Mouse (Mus musculus) testis, adult 2 months (tissue): Measurements from ENCODE around the gene Tln2. TPM values are rescaled to one million over a fixed set of nuclear protein-coding genes. Genes with fewer than 3 reads are reported as not detected.

Experiments
- H3K27ac ChIP-seq: fragments of 200-500 bp; 2 replicates; pipeline ENCODE4 v1.5.1; 2012; ENCODE audit warnings: low read depth, low read length; ENCODE audit not compliant: control insufficient read depth, insufficient read depth
- H3K27me3 ChIP-seq: fragments of 200-500 bp; 2 replicates; pipeline ENCODE4 v1.6.1; 2012; ENCODE audit warnings: mild to moderate bottlenecking, low read length, moderate library complexity; ENCODE audit not compliant: control insufficient read depth, insufficient read depth
- H3K36me3 ChIP-seq: fragments of 200-500 bp; 2 replicates; pipeline ENCODE4 v1.6.1; 2012; ENCODE audit warnings: mild to moderate bottlenecking, low read length; ENCODE audit not compliant: control insufficient read depth, insufficient read depth
- H3K4me1 ChIP-seq: fragments of 200-500 bp; 2 replicates; pipeline ENCODE4 v1.6.1; 2012; ENCODE audit warnings: low read length; ENCODE audit not compliant: control insufficient read depth, insufficient read depth
- H3K4me3 ChIP-seq: fragments of 200-500 bp; 2 replicates; pipeline ENCODE4 v1.5.1; 2012; ENCODE audit warnings: low read depth, mild to moderate bottlenecking, low read length, moderate library complexity, mixed read lengths; ENCODE audit not compliant: control insufficient read depth
- CTCF ChIP-seq: fragments of 200-500 bp; IDR thresholded peaks from 2 replicates; pipeline ENCODE4 v1.5.1; 2012; ENCODE audit warnings: low read depth, mild to moderate bottlenecking, inconsistent platforms, low read length, moderate library complexity; ENCODE audit not compliant: control insufficient read depth, insufficient read depth, insufficient replicate concordance
- POLR2A ChIP-seq: fragments of 200-500 bp; IDR thresholded peaks from 2 replicates; pipeline ENCODE4 v1.6.1; 2012; ENCODE audit warnings: low read depth, mild to moderate bottlenecking, inconsistent platforms, low read length, moderate library complexity; ENCODE audit not compliant: control insufficient read depth
- polyA plus RNA-seq: library from polyadenylated mRNA; depleted of rRNA; stranded (reverse); fragments of >200 nt; gene quantifications from 2 replicates; pipeline ENCODE4 v1.2.3, GENCODE M21; 2012

The Tln2 gene
- polyA plus RNA-seq, 1 experiment = 89.6 TPM

DNA sequence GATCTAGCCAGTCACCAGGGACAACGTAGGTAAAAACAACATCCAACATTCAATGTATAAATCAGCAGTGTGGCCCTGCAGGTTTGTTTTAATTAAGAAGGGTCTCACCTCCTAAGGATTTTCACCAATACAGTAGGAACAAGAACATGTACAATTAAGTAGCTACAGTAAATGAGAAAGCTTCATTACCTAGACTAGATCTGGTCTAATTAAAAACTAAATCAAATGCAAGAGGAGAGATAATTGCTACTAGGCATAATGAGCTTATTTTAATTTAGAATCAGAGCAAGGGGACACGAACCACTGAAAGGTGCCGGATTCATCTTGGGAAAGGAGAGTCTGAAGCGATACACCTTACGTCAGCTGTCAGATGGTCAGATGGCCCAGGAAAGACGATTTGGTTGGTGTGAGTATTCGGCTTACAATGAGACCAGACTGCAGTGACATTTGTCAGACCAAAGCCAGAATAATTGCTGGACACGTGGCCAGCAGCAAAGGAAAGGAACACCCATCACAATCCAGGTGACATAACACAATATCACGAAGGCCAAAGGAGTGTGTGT lies 175.4 kb downstream of the Tln2 start:
- no peak overlapping the region for H3K4me3 ChIP-seq
- H3K36me3 ChIP-seq = no peaks in the 10 kb centered on the region
- TF ChIP-seq CTCF (no peak), POLR2A (no peak)
- no peaks in the 10 kb centered on the region for H3K27me3 ChIP-seq
- H3K4me1 ChIP-seq = no peaks in the 10 kb centered on the region
- no peak overlapping the region for H3K27ac ChIP-seq

DNA sequence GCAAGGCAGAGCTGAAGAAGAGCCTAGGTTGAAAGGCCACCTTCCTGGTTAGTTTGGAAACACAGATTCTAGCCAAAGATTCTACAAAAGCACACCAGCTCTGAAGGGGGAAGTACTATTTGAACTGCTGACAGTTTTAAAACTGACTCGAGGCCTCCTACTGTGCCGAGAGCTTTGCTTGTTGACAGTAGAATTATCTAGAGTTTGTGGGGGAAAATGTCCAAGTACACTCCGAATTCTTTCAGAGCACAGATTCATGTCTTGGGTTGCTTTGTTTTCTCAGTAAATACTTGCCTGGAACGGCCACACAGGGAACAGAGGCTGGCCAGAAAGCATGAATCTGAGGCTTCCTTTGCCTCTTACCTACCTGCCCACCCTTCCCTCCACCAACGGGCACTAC lies 179.4 kb downstream of the Tln2 start:
- Histone ChIP-seq H3K27me3 (no peaks in the 10 kb centered on the region), H3K27ac (no peak overlapping the region), H3K4me3 (no peak overlapping the region), H3K36me3 (no peaks in the 10 kb centered on the region), H3K4me1 (no peaks in the 10 kb centered on the region)
- TF ChIP-seq POLR2A (no peak), CTCF (no peak)

DNA sequence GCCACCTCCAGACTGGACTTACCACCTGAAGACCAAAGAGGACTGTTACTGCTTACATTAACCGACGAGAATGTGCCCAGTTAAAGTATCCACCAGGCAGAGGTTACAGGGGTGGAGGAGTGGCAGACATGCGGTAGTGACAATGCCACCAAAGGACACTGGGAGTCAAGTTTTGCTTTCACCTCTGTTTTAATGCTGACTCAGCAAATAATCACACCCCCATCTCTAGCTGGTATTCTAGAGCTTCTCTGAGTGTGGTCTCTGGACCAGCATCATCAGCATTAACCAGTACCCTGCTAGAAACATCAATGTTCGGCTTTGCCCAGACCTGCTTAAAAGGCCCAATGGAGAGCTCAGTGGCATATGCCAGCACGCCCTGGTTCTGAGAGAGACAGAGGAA lies 180.7 kb downstream of the Tln2 start:
- Histone ChIP-seq H3K4me1 (no peaks in the 10 kb centered on the region), H3K27ac (no peak overlapping the region), H3K4me3 (no peak overlapping the region), H3K27me3 (no peaks in the 10 kb centered on the region), H3K36me3 (no peaks in the 10 kb centered on the region)
- no peak for TF ChIP-seq CTCF

DNA sequence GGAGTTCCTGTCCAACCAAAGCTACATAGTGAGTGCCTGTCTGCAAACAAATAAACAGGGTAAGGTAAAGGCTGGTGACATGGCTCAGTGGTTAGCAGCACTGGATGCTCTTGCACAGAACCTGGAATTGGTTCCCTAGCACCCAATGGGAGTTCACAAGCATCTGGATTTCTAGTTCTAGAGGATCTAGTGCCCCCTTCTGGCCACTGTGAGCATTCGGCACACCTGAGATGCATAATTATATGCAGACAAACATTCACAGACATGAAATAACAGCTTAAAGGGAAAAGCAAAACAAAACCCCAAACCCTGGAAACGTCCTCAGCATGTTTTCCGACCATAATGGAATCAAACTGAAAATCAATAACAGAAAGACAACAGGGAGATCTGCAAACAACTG lies 191.4 kb downstream of the Tln2 start:
- H3K27me3 ChIP-seq = no peaks in the 10 kb centered on the region
- TF ChIP-seq CTCF (no peak), POLR2A (no peak)
- no peak overlapping the region for H3K4me3 ChIP-seq
- H3K4me1 ChIP-seq = no peaks in the 10 kb centered on the region
- H3K27ac ChIP-seq = no peak overlapping the region
- no peaks in the 10 kb centered on the region for H3K36me3 ChIP-seq

DNA sequence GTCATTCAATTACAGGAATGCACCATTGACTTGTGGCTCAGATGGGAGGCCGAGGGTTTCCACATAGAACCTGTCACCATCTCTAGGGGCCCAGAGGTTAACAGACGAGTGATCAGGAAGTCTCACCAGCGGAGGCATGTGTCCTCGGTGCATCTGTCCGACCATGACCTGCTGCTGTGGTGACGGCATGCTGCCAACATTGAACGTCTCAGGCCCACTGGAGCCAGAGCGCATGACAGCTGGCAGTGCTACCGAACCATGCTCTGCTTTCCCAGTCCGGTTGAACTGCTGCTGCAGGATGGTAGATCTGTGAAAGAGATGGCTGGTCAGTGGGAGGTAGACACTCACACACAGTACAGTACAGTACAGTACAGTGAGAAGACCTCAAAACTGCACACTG lies 197.0 kb downstream of the Tln2 start:
- Histone ChIP-seq H3K27me3 (no peaks in the 10 kb centered on the region), H3K4me3 (no peak overlapping the region), H3K4me1 (no peaks in the 10 kb centered on the region), H3K27ac (no peak overlapping the region), H3K36me3 (no peaks in the 10 kb centered on the region)
- no peak for TF ChIP-seq CTCF

DNA sequence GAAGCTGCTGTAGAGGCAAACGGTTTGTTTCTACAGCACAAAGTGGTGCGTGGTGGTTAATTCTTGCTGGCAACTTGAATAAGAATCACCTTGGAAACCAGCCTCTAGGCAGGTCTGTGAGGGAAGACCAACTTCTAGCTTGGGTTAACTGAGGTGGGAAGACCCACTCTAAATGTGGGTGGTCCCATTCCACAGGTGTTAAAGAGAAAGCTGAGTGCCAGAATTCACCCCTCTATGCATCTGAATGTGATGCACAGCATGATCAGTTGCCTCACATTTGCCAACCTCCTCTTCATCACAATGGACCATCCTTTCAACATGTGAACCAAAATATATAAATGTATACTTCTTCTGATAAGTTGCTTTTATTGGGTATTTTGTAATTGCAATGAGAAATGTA lies 197.4 kb downstream of the Tln2 start:
- H3K27me3 ChIP-seq = no peaks in the 10 kb centered on the region
- H3K36me3 ChIP-seq = no peaks in the 10 kb centered on the region
- no peaks in the 10 kb centered on the region for H3K4me1 ChIP-seq
- no peak overlapping the region for H3K27ac ChIP-seq
- no peak overlapping the region for H3K4me3 ChIP-seq
- TF ChIP-seq CTCF (no peak), POLR2A (no peak)

DNA sequence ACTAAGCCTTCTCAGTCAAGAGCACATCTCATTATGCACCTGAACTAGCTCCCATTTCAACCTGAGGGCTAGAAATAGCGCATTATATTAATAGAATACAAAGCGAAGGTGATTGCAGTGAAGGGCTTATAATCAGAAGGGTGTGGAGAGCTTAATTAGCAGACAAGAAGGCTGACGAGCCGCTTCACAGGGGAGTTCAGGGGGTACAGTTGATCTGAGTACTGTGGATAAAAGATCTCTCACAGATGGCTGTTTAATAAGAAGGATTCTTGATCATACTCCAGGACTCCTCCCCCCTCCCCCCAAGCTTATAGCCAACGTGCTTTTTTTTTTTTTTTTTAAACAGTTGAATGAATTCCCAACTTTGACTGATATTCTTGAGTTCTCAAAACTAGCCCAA lies 198.0 kb downstream of the Tln2 start:
- H3K27ac ChIP-seq = no peak overlapping the region

DNA sequence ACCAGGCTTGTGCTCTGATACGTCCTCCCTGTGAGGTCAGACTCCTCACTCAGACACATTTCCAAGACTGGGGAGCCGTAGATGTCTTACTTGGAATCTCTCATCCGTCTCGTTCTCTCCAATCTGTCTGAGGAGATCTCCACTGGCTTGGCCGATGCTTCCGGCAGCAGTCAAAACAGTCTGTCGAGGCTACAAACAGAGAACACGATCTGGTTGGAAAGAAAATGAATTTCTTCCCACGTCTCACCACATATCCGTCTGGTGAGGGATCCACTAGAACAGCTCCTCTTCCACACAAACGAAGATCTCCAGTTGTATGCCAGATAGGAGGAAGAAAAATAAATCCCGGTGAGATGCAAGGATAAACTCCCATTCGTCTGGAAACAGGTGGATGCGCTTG lies 205.1 kb downstream of the Tln2 start:
- no peaks in the 10 kb centered on the region for H3K27me3 ChIP-seq
- H3K27ac ChIP-seq = no peak overlapping the region
- no peak overlapping the region for H3K4me3 ChIP-seq
- TF ChIP-seq POLR2A = no peak
- no peak for TF ChIP-seq CTCF
- H3K36me3 ChIP-seq = no peaks in the 10 kb centered on the region
- no peaks in the 10 kb centered on the region for H3K4me1 ChIP-seq

More for the DNA sequence above, 198.0 kb downstream of the Tln2 start:
- no peaks in the 10 kb centered on the region for H3K36me3 ChIP-seq
- no peak for TF ChIP-seq POLR2A
- no peak for TF ChIP-seq CTCF
- H3K27me3 ChIP-seq = no peaks in the 10 kb centered on the region
- H3K4me1 ChIP-seq = no peaks in the 10 kb centered on the region
- no peak overlapping the region for H3K4me3 ChIP-seq
